Mouse (Mus musculus): Measurements from ENCODE around the gene Cep112. TPM values are rescaled to one million over a fixed set of nuclear protein-coding genes. Genes with fewer than 3 reads are reported as not detected.
A peak's percentile ranks its signal among the peaks of the same experiment; 100 is the strongest.
"Not testable (repeated sequence)": the region's sequence is repeated elsewhere in the genome, so short reads cannot be mapped to it uniquely, and the experiment has no call there.

The Cep112 gene
- polyA plus RNA-seq, 1 experiment: 2.5 TPM

DNA sequence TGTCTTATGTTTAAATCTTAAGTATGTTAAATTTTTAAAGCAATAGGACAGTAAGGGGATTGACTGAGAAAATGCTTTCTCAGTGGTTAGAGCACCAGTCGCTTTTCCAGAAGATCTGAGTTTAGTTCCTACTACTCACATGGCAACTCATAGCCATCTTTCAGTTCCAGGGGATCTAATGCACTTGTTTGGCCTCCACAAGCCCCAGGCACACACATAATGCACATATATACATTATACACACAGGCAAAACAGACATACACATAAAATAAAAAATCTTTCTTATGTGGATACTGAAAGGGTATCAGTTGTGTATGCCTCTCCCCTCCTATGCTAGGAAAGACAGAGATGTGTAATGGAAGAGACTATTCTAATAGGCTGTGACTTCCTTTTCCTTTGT, 426.8 kb downstream of the Cep112 start:
- H3K27ac ChIP-seq (ENCODE audit: insufficient read depth, low read length): no peak overlapping the region
- H3K4me1 ChIP-seq (ENCODE audit: control insufficient read depth, insufficient read depth, low read length): no peaks in the 10 kb centered on the region
- H3K4me3 ChIP-seq (ENCODE audit: insufficient read depth, low read length): no peak overlapping the region
- no peak for TF ChIP-seq CTCF (IDR thresholded peaks at IDR 0.05; ENCODE audit: extremely low read depth, insufficient read depth, low read length)

GRCm38 (mm10) chr11:108857254-108857653, 432.3 kb downstream of the Cep112 start:
- TF ChIP-seq POLR2A (IDR thresholded peaks at IDR 0.05; ENCODE audit: extremely low read depth, insufficient read depth, low read length): no peak
- no peak for TF ChIP-seq CTCF (IDR thresholded peaks at IDR 0.05; ENCODE audit: extremely low read depth, insufficient read depth, low read length)
- 0 out of 2 replicates have a peak overlapping the region, but pooled peaks have one; percentile 10 for H3K27ac ChIP-seq (ENCODE audit: insufficient read depth, low read length)

DNA sequence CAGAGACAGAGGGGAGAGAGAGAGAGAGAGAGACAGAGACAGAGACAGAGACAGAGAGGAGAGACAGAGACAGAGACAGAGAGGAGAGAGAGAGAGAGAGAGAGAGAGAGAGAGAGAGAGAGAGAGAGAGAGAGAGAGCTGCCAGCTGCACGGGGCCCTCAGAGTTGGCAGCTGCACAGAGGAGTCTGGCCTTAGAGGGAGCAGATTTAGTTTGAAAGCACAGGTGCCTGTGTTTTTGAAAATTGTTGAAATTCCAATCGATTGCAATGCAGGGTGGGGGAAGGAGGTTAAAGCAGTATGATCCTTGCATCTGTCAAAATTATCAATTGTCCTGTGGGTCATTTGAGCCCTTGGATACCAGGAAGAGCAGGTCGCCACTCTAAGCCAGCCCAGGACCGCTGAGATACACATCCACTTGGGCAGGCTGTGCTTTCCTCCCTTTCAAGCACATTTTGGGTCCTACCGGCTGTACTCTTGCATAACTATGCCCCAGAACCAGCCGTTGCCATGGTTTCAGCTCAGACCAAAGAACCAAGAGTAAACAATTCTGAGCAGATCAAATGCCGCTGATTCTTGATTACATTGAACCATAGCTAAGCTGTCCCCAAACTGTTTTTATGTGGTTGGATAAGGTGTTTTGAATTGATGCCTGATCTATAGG, 432.8 kb downstream of the Cep112 start:
- Histone ChIP-seq H3K4me3 (ENCODE audit: insufficient read depth, low read length) (no peak overlapping the region), H3K4me1 (ENCODE audit: control insufficient read depth, insufficient read depth, low read length) (peaks cover 7% of the 10 kb centered on the region), H3K27ac (ENCODE audit: insufficient read depth, low read length) (no peak overlapping the region)
- TF ChIP-seq CTCF (IDR thresholded peaks at IDR 0.05; ENCODE audit: extremely low read depth, insufficient read depth, low read length) (no peak), POLR2A (IDR thresholded peaks at IDR 0.05; ENCODE audit: extremely low read depth, insufficient read depth, low read length) (0 out of 2 replicates have a peak, but pooled peaks have one; percentile 41)

More at GRCm38 (mm10) chr11:108857254-108857653, 432.3 kb downstream of the Cep112 start:
- Histone ChIP-seq H3K4me3 (ENCODE audit: insufficient read depth, low read length) (no peak overlapping the region), H3K4me1 (ENCODE audit: control insufficient read depth, insufficient read depth, low read length) (peaks cover 7% of the 10 kb centered on the region)

- peaks cover 7% of the 10 kb centered on the region for H3K4me1 ChIP-seq (ENCODE audit: control insufficient read depth, insufficient read depth, low read length)
- H3K27ac ChIP-seq (ENCODE audit: insufficient read depth, low read length): no peak overlapping the region
These were observed 433.4 kb downstream of the Cep112 start for GRCm38 (mm10) chr11:108858339-108858804.

GRCm38 (mm10) chr11:108858846-108859245, 433.9 kb downstream of the Cep112 start:
- TF ChIP-seq CTCF (IDR thresholded peaks at IDR 0.05; ENCODE audit: extremely low read depth, insufficient read depth, low read length) (no peak), POLR2A (IDR thresholded peaks at IDR 0.05; ENCODE audit: extremely low read depth, insufficient read depth, low read length) (no peak)
- Histone ChIP-seq H3K4me1 (ENCODE audit: control insufficient read depth, insufficient read depth, low read length) (peaks cover 7% of the 10 kb centered on the region), H3K27ac (ENCODE audit: insufficient read depth, low read length) (no peak overlapping the region), H3K4me3 (ENCODE audit: insufficient read depth, low read length) (no peak overlapping the region)

More at GRCm38 (mm10) chr11:108858339-108858804, 433.4 kb downstream of the Cep112 start:
- H3K4me3 ChIP-seq (ENCODE audit: insufficient read depth, low read length): no peak overlapping the region
- no peak for TF ChIP-seq CTCF (IDR thresholded peaks at IDR 0.05; ENCODE audit: extremely low read depth, insufficient read depth, low read length)
- TF ChIP-seq POLR2A (IDR thresholded peaks at IDR 0.05; ENCODE audit: extremely low read depth, insufficient read depth, low read length): no peak

DNA sequence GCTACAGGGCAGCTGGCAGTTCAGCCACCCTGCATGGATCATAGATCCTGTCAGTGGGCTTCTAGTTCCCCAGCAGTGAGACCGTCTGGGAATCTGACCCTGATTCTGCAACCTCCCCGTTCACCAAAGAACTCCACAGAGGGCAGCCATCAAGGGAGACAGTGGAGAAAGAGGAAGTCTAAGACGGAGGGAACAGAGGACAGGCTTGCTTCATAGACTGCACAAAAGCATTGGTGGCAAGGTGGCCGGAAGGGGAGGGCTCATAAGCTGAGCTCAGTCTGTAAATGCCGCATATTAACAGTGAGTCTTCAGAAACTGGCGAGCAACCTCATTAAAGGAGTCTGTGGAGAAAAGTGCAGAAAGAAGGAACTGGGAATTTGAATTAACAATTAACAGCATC, 437.4 kb downstream of the Cep112 start:
- Histone ChIP-seq H3K27ac (ENCODE audit: insufficient read depth, low read length) (no peak overlapping the region), H3K4me1 (ENCODE audit: control insufficient read depth, insufficient read depth, low read length) (peaks cover 4% of the 10 kb centered on the region), H3K4me3 (ENCODE audit: insufficient read depth, low read length) (no peak overlapping the region)
- TF ChIP-seq CTCF (IDR thresholded peaks at IDR 0.05; ENCODE audit: extremely low read depth, insufficient read depth, low read length): no peak
- no peak for TF ChIP-seq POLR2A (IDR thresholded peaks at IDR 0.05; ENCODE audit: extremely low read depth, insufficient read depth, low read length)

DNA sequence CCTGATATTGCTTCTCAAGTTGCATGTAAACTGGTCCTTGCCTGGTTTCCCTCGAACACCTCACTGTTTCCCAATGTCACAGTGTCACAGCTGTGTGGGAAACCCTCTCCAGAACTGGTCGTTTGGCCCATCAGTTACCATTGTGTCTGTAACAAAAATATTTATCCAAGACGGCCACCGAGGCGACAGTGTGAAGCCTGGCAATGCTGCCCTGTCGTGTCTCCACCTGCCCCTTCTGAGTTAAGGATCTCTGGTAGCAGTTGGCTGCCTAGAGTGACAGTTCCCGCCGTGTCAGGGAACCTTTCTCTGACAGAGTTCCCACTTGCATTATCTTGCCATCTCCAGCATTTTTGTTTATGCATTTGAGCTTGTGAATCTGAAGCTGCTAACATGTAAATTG, 440.8 kb downstream of the Cep112 start:
- Histone ChIP-seq H3K4me3 (ENCODE audit: insufficient read depth, low read length) (no peak overlapping the region), H3K4me1 (ENCODE audit: control insufficient read depth, insufficient read depth, low read length) (no peaks in the 10 kb centered on the region; the same call in 1 of the 2 replicates), H3K27ac (ENCODE audit: insufficient read depth, low read length) (no peak overlapping the region)
- TF ChIP-seq CTCF (IDR thresholded peaks at IDR 0.05; ENCODE audit: extremely low read depth, insufficient read depth, low read length) (no peak), POLR2A (IDR thresholded peaks at IDR 0.05; ENCODE audit: extremely low read depth, insufficient read depth, low read length) (no peak)

GRCm38 (mm10) chr11:108867538-108867937, 442.5 kb downstream of the Cep112 start:
- Histone ChIP-seq H3K4me1 (ENCODE audit: control insufficient read depth, insufficient read depth, low read length) (no peaks in the 10 kb centered on the region; the same call in 1 of the 2 replicates), H3K27ac (ENCODE audit: insufficient read depth, low read length) (no peak overlapping the region), H3K4me3 (ENCODE audit: insufficient read depth, low read length) (no peak overlapping the region)
- TF ChIP-seq CTCF (IDR thresholded peaks at IDR 0.05; ENCODE audit: extremely low read depth, insufficient read depth, low read length) (no peak), POLR2A (IDR thresholded peaks at IDR 0.05; ENCODE audit: extremely low read depth, insufficient read depth, low read length) (no peak)

- not testable (repeated sequence) for H3K4me3 ChIP-seq (ENCODE audit: insufficient read depth, low read length); H3K27ac ChIP-seq (ENCODE audit: insufficient read depth, low read length); H3K4me1 ChIP-seq (ENCODE audit: control insufficient read depth, insufficient read depth, low read length)
These were observed 446.3 kb downstream of the Cep112 start for GRCm38 (mm10) chr11:108871284-108871683.

DNA sequence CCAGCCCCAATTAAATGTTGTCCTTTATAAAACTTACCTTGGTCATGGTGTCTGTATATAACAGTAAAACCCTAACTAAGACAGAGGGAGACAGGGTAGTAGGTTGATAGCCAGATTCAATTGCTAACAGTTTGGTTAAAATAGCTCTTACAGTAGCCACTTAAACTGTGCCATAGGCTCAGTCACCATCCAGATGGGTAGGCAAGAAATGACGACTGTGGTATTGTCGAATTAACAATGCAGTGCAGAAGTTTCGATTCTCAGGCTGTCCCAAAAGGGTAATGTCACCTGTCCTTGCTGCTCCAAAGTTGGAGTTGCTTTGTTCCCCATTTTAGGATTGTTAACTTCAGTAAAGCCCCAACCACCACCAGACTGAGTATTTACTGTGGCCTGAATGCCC, 446.8 kb downstream of the Cep112 start:
- Histone ChIP-seq H3K4me3 (ENCODE audit: insufficient read depth, low read length) (no peak overlapping the region), H3K27ac (ENCODE audit: insufficient read depth, low read length) (no peak overlapping the region), H3K4me1 (ENCODE audit: control insufficient read depth, insufficient read depth, low read length) (no peaks in the 10 kb centered on the region)
- TF ChIP-seq CTCF (IDR thresholded peaks at IDR 0.05; ENCODE audit: extremely low read depth, insufficient read depth, low read length) (no peak), POLR2A (IDR thresholded peaks at IDR 0.05; ENCODE audit: extremely low read depth, insufficient read depth, low read length) (no peak)
